Mouse (Mus musculus) testis, adult 2 months (tissue): ENCODE data around the gene Eef1e1.

Experiments
- CTCF ChIP-seq: fragments of 200-500 bp; IDR thresholded peaks from 2 replicates; pipeline ENCODE4 v1.5.1; 2012; ENCODE audit warnings: low read depth, mild to moderate bottlenecking, inconsistent platforms, low read length, moderate library complexity; ENCODE audit not compliant: control insufficient read depth, insufficient read depth, insufficient replicate concordance
- POLR2A ChIP-seq: fragments of 200-500 bp; IDR thresholded peaks from 2 replicates; pipeline ENCODE4 v1.6.1; 2012; ENCODE audit warnings: low read depth, mild to moderate bottlenecking, inconsistent platforms, low read length, moderate library complexity; ENCODE audit not compliant: control insufficient read depth

DNA sequence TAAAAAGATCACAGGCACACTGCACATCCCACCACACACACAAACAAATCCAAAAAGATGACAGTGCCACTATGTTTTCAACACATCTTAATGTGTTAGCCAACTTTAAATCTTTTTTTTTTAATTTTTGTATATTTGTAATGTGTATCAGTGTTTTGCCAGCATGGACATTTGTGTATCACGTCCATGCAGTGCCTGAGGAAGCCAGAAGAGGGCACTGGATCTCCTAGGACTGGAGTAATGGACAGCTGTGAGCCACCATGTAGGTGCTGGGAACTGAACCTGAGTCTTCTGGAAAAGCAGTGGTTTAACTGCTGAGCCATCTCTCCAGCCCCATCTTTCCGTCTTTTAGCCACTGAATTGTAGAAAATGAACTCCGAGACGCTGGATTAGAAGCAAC, 46.7 kb downstream of the Eef1e1 start:
- no peak for TF ChIP-seq CTCF
- TF ChIP-seq POLR2A, result no peak
